Mouse (Mus musculus) liver, embryonic 14.5 days (tissue): ENCODE measurements at regions not wholly inside any gene's neighbourhood (a gene's known extent, or its start where the extent isn't known, plus 50 kb on each side); places are given as distances from the start of the nearest gene placed in this dataset.

Source experiments
- ATAC-seq: fragments of 200-750 bp; cut with Nextera tagmentation; 2 replicates; pipeline ENCODE4 v1.8.0; 2017; ENCODE audit warnings: moderate number of reproducible peaks, mild to moderate bottlenecking, moderate library complexity; ENCODE audit not compliant: insufficient read depth
- DNase-seq, 3 experiments: peaks; one replicate each; pipeline ENCODE4 v3.0.0-alpha.2; 2012 to 2013; ENCODE audit warnings: low read depth in 3 of 3, low spot score in 3 of 3
- H3K27ac ChIP-seq: fragments of 300-500 bp; sonication (generic); 2 replicates; pipeline ENCODE4 v1.5.1; 2014; ENCODE audit warnings: moderate library complexity, mild to moderate bottlenecking, control low read depth, inconsistent platforms
- H3K27me3 ChIP-seq: fragments of 300-500 bp; sonication (generic); 2 replicates; pipeline ENCODE4 v1.6.1; 2014; ENCODE audit warnings: mild to moderate bottlenecking, low read length, moderate library complexity; ENCODE audit not compliant: control insufficient read depth, insufficient read depth
- H3K36me3 ChIP-seq: fragments of 300-500 bp; sonication (generic); replicated peaks from 2 replicates; pipeline ENCODE4 v1.6.1; 2014; ENCODE audit warnings: low read depth; ENCODE audit not compliant: control insufficient read depth, insufficient read depth
- H3K4me1 ChIP-seq, 2 experiments: fragments of 200-500 bp in 1 of 2; fragments of 300-500 bp in 1 of 2; sonication (generic) in 1 of 2; replicated peaks; 2 replicates each; pipeline ENCODE4 v1.6.1; 2012 to 2014; ENCODE audit warnings: antibody characterized with exemption in 1 of 2, inconsistent platforms in 1 of 2, low read length in 1 of 2; ENCODE audit not compliant: control insufficient read depth in 2 of 2, insufficient read depth in 2 of 2
- H3K4me2 ChIP-seq: fragments of 300-500 bp; sonication (generic); 2 replicates; pipeline ENCODE4 v1.6.1; 2014; ENCODE audit warnings: low read depth, mild to moderate bottlenecking, control low read depth, moderate library complexity
- H3K4me3 ChIP-seq, 2 experiments: fragments of 200-500 bp in 1 of 2; fragments of 300-500 bp in 1 of 2; sonication (generic) in 1 of 2; 2 replicates each; pipeline ENCODE4 v1.5.1; 2012 to 2014; ENCODE audit warnings: low read depth in 2 of 2, low read length in 2 of 2, mild to moderate bottlenecking in 2 of 2, control low read depth in 1 of 2, inconsistent platforms in 1 of 2, moderate library complexity in 1 of 2; ENCODE audit not compliant: insufficient read depth in 1 of 2
- H3K9ac ChIP-seq: fragments of 300-500 bp; sonication (generic); replicated peaks from 2 replicates; pipeline ENCODE4 v1.6.1; 2014; ENCODE audit warnings: mild to moderate bottlenecking, control low read depth, moderate library complexity
- H3K9me3 ChIP-seq: fragments of 300-500 bp; sonication (generic); 2 replicates; pipeline ENCODE4 v1.6.1; 2016; ENCODE audit warnings: low read length, mixed read lengths; ENCODE audit not compliant: control insufficient read depth
- CTCF ChIP-seq: IDR thresholded peaks from 2 replicates; pipeline ENCODE4 v1.5.1; 2016; ENCODE audit warnings: antibody characterized with exemption, low read depth, control low read depth
- EP300 ChIP-seq: IDR thresholded peaks from 2 replicates; pipeline ENCODE4 v1.6.1; 2016; ENCODE audit warnings: antibody characterized with exemption, low read depth
- WGBS: fragments of 180-500 bp; shearing (Covaris S2); extraction: QIAGEN DNeasy Blood & Tissue Kit; methylation state at CpG from one replicate; pipeline ENCODE4 v1.1.7; 2014; ENCODE audit not compliant: insufficient replicate concordance; 5-methylcytosine and 5-hydroxymethylcytosine counted together

DNA sequence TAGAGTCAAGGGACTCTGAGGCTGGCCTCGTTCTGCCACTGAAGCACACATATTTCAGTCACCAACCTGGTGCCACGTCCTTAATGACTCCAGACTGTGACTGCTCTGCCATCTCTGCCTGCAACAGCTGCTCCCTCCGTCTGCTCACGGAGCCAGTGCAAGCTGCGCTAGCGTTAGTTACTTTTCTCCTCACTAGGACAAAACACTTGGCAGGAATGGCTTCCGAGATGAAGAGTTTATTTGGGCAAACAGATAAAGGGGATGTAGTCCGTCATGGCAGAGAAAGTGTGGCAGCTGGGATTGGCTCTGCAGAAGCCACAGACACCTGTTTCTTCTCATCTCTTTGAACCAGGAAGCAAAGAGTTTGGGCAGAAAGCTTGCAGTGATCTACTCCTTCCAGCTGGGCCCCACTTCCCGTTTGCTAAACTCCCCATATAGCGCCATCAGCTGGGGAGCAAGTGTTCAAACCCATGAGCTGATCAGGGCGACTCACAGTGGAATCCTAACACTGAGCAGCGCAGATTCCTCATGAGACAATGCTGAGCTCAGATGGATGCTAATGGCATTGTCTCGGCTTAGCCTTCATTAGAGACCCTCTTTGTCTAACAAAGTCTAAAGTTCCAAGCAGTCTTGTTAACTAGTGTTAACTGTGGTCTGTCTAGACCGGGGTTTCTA, 83.8 kb upstream of the Card11 start:
- TF ChIP-seq CTCF (no peak), EP300 (no peak)
- 60% methylated on average over 14 of the region's 14 CpGs for WGBS
- H3K4me1 ChIP-seq: no peaks in the 10 kb centered on the region
- H3K27ac ChIP-seq: no peak overlapping the region
- no peaks in the 10 kb centered on the region for H3K27me3 ChIP-seq
- H3K36me3 ChIP-seq: no peaks in the 10 kb centered on the region
- no peak for ATAC-seq
- H3K9ac ChIP-seq: no peak overlapping the region
- no peaks in the 10 kb centered on the region for H3K9me3 ChIP-seq
- DNase-seq: no peak
- no peak overlapping the region for H3K4me3 ChIP-seq
- no peak overlapping the region for H3K4me2 ChIP-seq

DNA sequence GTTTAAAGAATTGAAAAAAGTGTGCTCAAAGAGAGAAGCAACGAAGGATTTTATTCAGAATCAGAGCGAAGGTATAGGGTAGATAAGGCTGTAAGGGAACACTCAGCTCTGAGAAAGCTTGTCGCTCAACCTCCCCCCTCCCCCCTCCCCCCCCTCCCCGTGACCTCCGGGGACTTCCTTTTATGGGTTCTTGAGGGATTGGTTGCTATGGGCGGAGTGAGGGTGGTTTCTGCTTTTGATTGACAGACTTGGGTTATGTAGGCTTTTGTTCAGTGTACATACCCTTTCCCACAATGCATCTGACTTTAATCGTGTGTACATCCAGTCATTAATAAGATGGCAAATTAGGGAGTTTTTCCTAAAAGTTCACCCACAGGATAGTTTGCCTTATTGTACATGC, 84.4 kb upstream of the Card11 start:
- H3K4me2 ChIP-seq: no peak overlapping the region
- H3K36me3 ChIP-seq: no peaks in the 10 kb centered on the region
- H3K27ac ChIP-seq: no peak overlapping the region
- DNase-seq: no peak
- no peak overlapping the region for H3K4me3 ChIP-seq
- H3K4me1 ChIP-seq: no peaks in the 10 kb centered on the region
- no peaks in the 10 kb centered on the region for H3K9me3 ChIP-seq
- 11% methylated on average over 7 of the region's 7 CpGs for WGBS
- H3K9ac ChIP-seq: no peak overlapping the region
- no peak for ATAC-seq
- TF ChIP-seq EP300: no peak
- TF ChIP-seq CTCF: no peak
- H3K27me3 ChIP-seq: no peaks in the 10 kb centered on the region

DNA sequence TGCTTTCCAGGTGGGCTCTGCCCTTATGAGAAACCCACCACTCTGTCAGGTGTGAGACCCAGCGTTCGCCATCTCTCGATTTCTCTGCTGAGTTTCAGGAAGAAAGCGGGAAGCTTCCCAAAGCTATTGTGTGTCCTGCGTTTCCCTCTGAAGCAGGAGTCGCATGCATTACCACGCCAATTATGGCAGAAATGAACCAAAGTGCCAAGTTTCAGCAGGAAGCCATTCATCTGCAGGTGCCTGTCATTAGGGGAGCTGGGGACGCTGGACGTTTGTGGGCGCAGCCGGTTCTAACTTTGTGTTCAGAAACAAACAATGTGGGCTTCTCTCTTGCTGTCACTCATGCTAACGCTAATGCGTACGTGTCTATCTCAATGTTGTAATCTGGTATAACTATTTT, 91.3 kb upstream of the Card11 start:
- 58% methylated on average over 14 of the region's 14 CpGs for whole genome bisulfite sequencing
- Histone ChIP-seq H3K4me3 (no peak overlapping the region), H3K9me3 (no peaks in the 10 kb centered on the region), H3K9ac (no peak overlapping the region), H3K4me1 (no peaks in the 10 kb centered on the region), H3K27ac (no peak overlapping the region), H3K4me2 (no peak overlapping the region), H3K36me3 (no peaks in the 10 kb centered on the region), H3K27me3 (no peaks in the 10 kb centered on the region)
- no peak for DNase-seq
- ATAC-seq: no peak
- no peak for TF ChIP-seq CTCF
- TF ChIP-seq EP300: no peak

DNA sequence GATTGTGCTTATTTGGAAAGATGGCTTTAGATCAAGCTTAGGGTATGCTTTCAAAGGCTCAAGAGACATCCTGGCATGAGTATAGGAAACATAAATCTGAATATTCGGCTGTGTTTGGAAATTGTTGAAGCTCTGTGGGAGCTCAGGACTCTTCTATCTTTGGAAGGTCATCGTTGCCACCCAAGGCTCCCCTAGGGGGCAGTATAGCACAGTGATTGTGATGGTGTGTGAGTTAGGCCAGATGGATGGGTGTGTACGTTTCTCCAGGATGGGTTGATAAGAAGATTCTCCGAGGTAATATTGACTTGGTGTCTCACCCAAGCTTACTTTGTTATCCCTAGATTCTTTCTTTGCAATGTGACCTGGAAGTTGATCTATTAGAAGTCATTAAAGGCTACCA, 93.3 kb upstream of the Card11 start:
- TF ChIP-seq EP300 (no peak), CTCF (peak; percentile 62)
- Histone ChIP-seq H3K27me3 (no peaks in the 10 kb centered on the region), H3K4me1 (no peaks in the 10 kb centered on the region), H3K27ac (no peak overlapping the region), H3K9ac (no peak overlapping the region), H3K4me3 (no peak overlapping the region), H3K9me3 (no peaks in the 10 kb centered on the region), H3K36me3 (no peaks in the 10 kb centered on the region), H3K4me2 (no peak overlapping the region)
- ATAC-seq (no peak), DNase-seq (peak in 1 of 3 experiments; percentile 9)
- WGBS: 27% methylated on average over 4 of the region's 4 CpGs

DNA sequence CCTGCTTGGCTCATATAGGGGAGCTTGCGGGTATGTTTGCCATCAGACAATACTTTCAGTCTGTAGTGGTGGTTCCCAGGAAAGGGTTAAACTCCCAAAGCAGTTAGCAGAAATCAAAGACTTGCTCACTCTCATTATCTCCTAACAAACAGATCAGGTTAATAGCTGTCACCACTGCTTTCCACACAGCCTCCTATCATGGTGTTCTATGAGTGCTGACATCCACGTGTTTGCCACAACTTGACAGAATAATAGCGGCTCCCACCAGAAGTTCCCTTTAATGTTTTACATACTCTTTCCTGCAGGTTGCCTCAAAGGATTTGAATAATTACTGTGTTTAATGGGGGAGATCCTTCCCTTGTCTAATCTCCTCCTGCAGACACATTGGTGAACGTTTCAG, 97.5 kb upstream of the Card11 start:
- Histone ChIP-seq H3K27me3 (no peaks in the 10 kb centered on the region), H3K4me3 (no peak overlapping the region), H3K9me3 (no peaks in the 10 kb centered on the region), H3K4me1 (no peaks in the 10 kb centered on the region), H3K4me2 (no peak overlapping the region), H3K9ac (no peak overlapping the region), H3K36me3 (no peaks in the 10 kb centered on the region), H3K27ac (no peak overlapping the region)
- ATAC-seq (no peak), DNase-seq (no peak)
- TF ChIP-seq CTCF: no peak
- no peak for TF ChIP-seq EP300
- 51% methylated on average over 4 of the region's 4 CpGs for WGBS

DNA sequence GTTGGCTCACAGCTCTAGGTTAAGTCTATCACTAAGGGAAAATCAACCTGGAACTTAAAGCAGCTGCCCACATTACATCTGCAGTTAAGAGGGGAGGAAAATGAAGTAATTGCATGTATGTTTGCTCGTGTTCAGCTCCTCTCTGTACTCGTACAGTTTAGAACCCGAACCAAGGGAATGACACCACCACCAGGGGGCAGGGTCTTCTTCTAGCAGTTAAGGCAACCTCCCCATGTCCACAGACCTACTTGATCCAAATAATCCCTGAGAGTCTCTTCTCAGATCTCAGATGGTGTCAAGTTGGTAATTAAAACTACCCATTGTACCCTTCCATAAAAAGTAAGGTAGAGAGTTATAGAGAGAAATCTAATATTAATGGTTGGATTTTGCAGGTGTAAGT, 111.3 kb upstream of the Card11 start:
- Histone ChIP-seq H3K4me3 (no peak overlapping the region), H3K4me1 (no peaks in the 10 kb centered on the region), H3K36me3 (no peaks in the 10 kb centered on the region), H3K27ac (no peak overlapping the region), H3K9me3 (no peaks in the 10 kb centered on the region), H3K4me2 (no peak overlapping the region), H3K27me3 (no peaks in the 10 kb centered on the region), H3K9ac (no peak overlapping the region)
- ATAC-seq (no peak), DNase-seq (no peak)
- 53% methylated on average over 3 of the region's 3 CpGs for WGBS
- TF ChIP-seq EP300: no peak
- peak; percentile 14; the same call in 1 of the 2 replicates for TF ChIP-seq CTCF
